Mouse (Mus musculus) heart, embryonic 15.5 days (tissue): ENCODE measurements at regions not wholly inside any gene's neighbourhood (a gene's known extent, or its start where the extent isn't known, plus 50 kb on each side); places are given as distances from the start of the nearest gene placed in this dataset.
A peak's percentile ranks its signal among the peaks of the same experiment; 100 is the strongest.

Experiments used
- ATAC-seq: fragments of 200-750 bp; cut with Nextera tagmentation; replicated peaks from 2 replicates; pipeline ENCODE4 v1.8.0; 2017; ENCODE audit warnings: low read depth, moderate TSS enrichment; ENCODE audit not compliant: insufficient number of reproducible peaks, insufficient read depth, low FRiP score
- H3K27ac ChIP-seq: fragments of 300-500 bp; sonication (generic); 2 replicates; pipeline ENCODE4 v1.5.1; 2015; ENCODE audit warnings: mild to moderate bottlenecking, inconsistent platforms
- H3K27me3 ChIP-seq: fragments of 300-500 bp; sonication (generic); 2 replicates; pipeline ENCODE4 v1.6.1; 2015; ENCODE audit warnings: inconsistent platforms
- H3K36me3 ChIP-seq: fragments of 300-500 bp; sonication (generic); 2 replicates; pipeline ENCODE4 v1.6.1; 2015; ENCODE audit warnings: mild to moderate bottlenecking, inconsistent platforms
- H3K4me1 ChIP-seq: fragments of 300-500 bp; sonication (generic); replicated peaks from 2 replicates; pipeline ENCODE4 v1.6.1; 2015; ENCODE audit warnings: inconsistent platforms
- H3K4me2 ChIP-seq: fragments of 300-500 bp; sonication (generic); 2 replicates; pipeline ENCODE4 v1.6.1; 2015; ENCODE audit warnings: inconsistent platforms, mild to moderate bottlenecking, moderate library complexity
- H3K4me3 ChIP-seq: fragments of 300-500 bp; sonication (generic); 2 replicates; pipeline ENCODE4 v1.5.1; 2015; ENCODE audit warnings: mild to moderate bottlenecking, inconsistent platforms
- H3K9ac ChIP-seq: fragments of 300-500 bp; sonication (generic); 2 replicates; pipeline ENCODE4 v1.6.1; 2015; ENCODE audit warnings: mild to moderate bottlenecking, inconsistent platforms
- H3K9me3 ChIP-seq: fragments of 300-500 bp; sonication (generic); replicated peaks from 2 replicates; pipeline ENCODE4 v1.6.1; 2016; ENCODE audit warnings: inconsistent platforms
- WGBS: fragments of 180-500 bp; shearing (Covaris S2); methylation state at CpG from one replicate; pipeline ENCODE4 v1.1.7; 2015; ENCODE audit warnings: mixed read lengths; 5-methylcytosine and 5-hydroxymethylcytosine counted together

DNA sequence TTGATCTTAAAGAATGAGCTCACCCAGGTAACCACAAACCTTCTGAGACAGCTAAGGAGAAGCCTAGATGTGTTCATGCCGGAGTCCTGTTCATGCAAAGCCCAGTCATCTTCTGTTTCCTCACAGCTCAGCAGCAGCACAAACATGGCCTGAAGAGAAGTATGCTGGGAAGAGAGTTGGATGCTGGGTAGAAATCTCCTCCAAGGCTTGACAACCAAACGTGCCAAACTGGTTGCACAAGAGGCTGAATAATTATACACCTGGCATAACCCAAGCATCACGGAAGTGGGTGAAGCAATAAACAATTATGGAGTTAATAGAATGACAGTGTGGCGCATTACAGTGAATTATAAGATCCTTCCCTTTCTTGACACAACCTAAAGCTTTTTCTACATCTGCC, 404.0 kb upstream of the Acvr2a start:
- Histone ChIP-seq H3K4me3 (no peak overlapping the region), H3K27ac (no peak overlapping the region), H3K4me1 (no peaks in the 10 kb centered on the region), H3K9me3 (no peaks in the 10 kb centered on the region), H3K9ac (no peak overlapping the region), H3K27me3 (no peaks in the 10 kb centered on the region), H3K4me2 (no peak overlapping the region), H3K36me3 (no peaks in the 10 kb centered on the region)
- 85% methylated on average over 4 of the region's 4 CpGs for WGBS
- ATAC-seq = no peak

- no peak for ATAC-seq
- no peak overlapping the region for H3K27ac ChIP-seq
- no peak overlapping the region for H3K4me3 ChIP-seq
- no peaks in the 10 kb centered on the region for H3K9me3 ChIP-seq
- H3K36me3 ChIP-seq = no peaks in the 10 kb centered on the region
- no peak overlapping the region for H3K4me2 ChIP-seq
- no peak overlapping the region for H3K9ac ChIP-seq
- no peaks in the 10 kb centered on the region for H3K4me1 ChIP-seq
- WGBS = 84% methylated on average over 1 of the region's 1 CpGs
- H3K27me3 ChIP-seq = no peaks in the 10 kb centered on the region
Observed at GRCm38 (mm10) chr2:48411392-48411791, 402.5 kb upstream of the Acvr2a start.

GRCm38 (mm10) chr2:48412683-48413440, 401.0 kb upstream of the Acvr2a start:
- no peak overlapping the region for H3K4me3 ChIP-seq
- H3K27me3 ChIP-seq = no peaks in the 10 kb centered on the region
- peaks cover 4% of the 10 kb centered on the region; the same call in 1 of the 2 replicates for H3K4me1 ChIP-seq
- H3K9me3 ChIP-seq = no peaks in the 10 kb centered on the region
- no peak overlapping the region for H3K4me2 ChIP-seq
- H3K36me3 ChIP-seq = no peaks in the 10 kb centered on the region
- ATAC-seq = no peak
- WGBS = 74% methylated on average over 4 of the region's 4 CpGs
- no peak overlapping the region for H3K9ac ChIP-seq
- H3K27ac ChIP-seq = no peak overlapping the region

DNA sequence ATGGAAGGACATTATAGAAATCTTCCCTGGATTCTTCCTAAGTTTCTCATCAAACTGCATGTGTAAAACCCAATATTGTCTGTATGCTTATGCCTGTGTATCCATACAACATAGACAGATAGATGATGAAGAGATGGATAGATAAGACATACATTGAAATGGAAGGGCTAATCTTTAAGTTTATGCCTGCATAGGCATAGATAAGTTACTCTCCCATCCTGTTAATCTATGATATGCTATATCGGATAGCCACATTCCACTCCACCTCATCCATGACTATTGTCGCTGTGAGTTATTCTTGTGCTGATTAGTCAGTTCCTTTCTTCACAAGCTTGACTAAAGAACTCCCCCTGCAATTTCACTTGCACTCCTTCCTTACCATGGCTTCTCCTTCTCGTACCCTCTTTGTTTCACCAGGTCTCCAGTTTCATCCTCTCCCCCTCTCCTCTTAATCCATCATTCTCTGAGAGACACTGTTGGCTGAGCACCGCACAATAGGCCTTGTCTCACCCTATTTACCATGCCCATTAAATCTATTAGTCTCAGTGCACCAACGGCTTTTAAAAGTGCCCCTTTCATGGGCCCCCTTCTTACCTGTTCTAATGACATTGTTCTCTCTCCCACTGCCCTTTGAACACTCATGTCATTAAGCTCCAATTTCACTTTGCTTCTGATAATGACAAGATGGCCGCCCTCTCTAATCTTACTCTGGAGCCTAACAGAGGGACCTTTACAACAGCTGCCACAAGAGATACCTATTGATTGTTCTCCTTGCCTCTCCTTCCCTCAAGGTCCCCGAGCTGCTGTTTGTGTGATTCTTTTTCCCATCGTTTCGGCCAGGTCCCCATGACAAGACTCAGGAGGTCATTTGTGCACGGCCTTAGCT, 399.1 kb upstream of the Acvr2a start:
- no peaks in the 10 kb centered on the region for H3K27me3 ChIP-seq
- ATAC-seq = no peak
- WGBS = 78% methylated on average over 10 of the region's 10 CpGs

GRCm38 (mm10) chr2:48416207-48416750, 397.6 kb upstream of the Acvr2a start:
- Histone ChIP-seq H3K27me3 (no peaks in the 10 kb centered on the region), H3K4me3 (no peak overlapping the region), H3K4me1 (peaks cover 4% of the 10 kb centered on the region; the same call in 1 of the 2 replicates), H3K27ac (peak overlapping the region; percentile 26; the same call in 1 of the 2 replicates), H3K36me3 (no peaks in the 10 kb centered on the region), H3K4me2 (no peak overlapping the region), H3K9ac (no peak overlapping the region), H3K9me3 (no peaks in the 10 kb centered on the region)
- WGBS = 82% methylated on average over 3 of the region's 3 CpGs
- no peak for ATAC-seq

More for the DNA sequence above, 399.1 kb upstream of the Acvr2a start:
- Histone ChIP-seq H3K9me3 (no peaks in the 10 kb centered on the region), H3K4me2 (no peak overlapping the region), H3K27ac (no peak overlapping the region), H3K36me3 (no peaks in the 10 kb centered on the region), H3K4me1 (peaks cover 4% of the 10 kb centered on the region; the same call in 1 of the 2 replicates), H3K4me3 (no peak overlapping the region), H3K9ac (no peak overlapping the region)

- peak overlapping the region; percentile 84 for H3K27ac ChIP-seq
- H3K4me2 ChIP-seq = peak overlapping the region; percentile 23; the same call in 1 of the 2 replicates
Observed at GRCm38 (mm10) chr2:48417000-48417596, 396.8 kb upstream of the Acvr2a start.

GRCm38 (mm10) chr2:48420791-48421190, 393.1 kb upstream of the Acvr2a start:
- no peak overlapping the region for H3K4me2 ChIP-seq
- 80% methylated on average over 3 of the region's 3 CpGs for WGBS
- ATAC-seq = no peak

More at GRCm38 (mm10) chr2:48417000-48417596, 396.8 kb upstream of the Acvr2a start:
- WGBS = 36% methylated on average over 4 of the region's 4 CpGs
- Histone ChIP-seq H3K4me3 (no peak overlapping the region), H3K9me3 (no peaks in the 10 kb centered on the region), H3K36me3 (no peaks in the 10 kb centered on the region), H3K9ac (no peak overlapping the region), H3K4me1 (peaks cover 4% of the 10 kb centered on the region; the same call in 1 of the 2 replicates), H3K27me3 (no peaks in the 10 kb centered on the region)
- peak; percentile 86 for ATAC-seq

GRCm38 (mm10) chr2:48423861-48424442, 390.0 kb upstream of the Acvr2a start:
- H3K4me1 ChIP-seq = peaks cover 16% of the 10 kb centered on the region
- ATAC-seq = no peak
- H3K36me3 ChIP-seq = no peaks in the 10 kb centered on the region
- H3K27me3 ChIP-seq = no peaks in the 10 kb centered on the region
- H3K4me3 ChIP-seq = no peak overlapping the region
- no peak overlapping the region for H3K9ac ChIP-seq
- no peak overlapping the region for H3K27ac ChIP-seq
- WGBS = 46% methylated on average over 9 of the region's 9 CpGs
- no peaks in the 10 kb centered on the region for H3K9me3 ChIP-seq
- H3K4me2 ChIP-seq = no peak overlapping the region

More at GRCm38 (mm10) chr2:48420791-48421190, 393.1 kb upstream of the Acvr2a start:
- no peaks in the 10 kb centered on the region for H3K9me3 ChIP-seq
- H3K4me3 ChIP-seq = no peak overlapping the region
- no peak overlapping the region for H3K9ac ChIP-seq
- no peak overlapping the region for H3K27ac ChIP-seq
- H3K36me3 ChIP-seq = no peaks in the 10 kb centered on the region
- no peaks in the 10 kb centered on the region for H3K27me3 ChIP-seq
- peaks cover 19% of the 10 kb centered on the region for H3K4me1 ChIP-seq

DNA sequence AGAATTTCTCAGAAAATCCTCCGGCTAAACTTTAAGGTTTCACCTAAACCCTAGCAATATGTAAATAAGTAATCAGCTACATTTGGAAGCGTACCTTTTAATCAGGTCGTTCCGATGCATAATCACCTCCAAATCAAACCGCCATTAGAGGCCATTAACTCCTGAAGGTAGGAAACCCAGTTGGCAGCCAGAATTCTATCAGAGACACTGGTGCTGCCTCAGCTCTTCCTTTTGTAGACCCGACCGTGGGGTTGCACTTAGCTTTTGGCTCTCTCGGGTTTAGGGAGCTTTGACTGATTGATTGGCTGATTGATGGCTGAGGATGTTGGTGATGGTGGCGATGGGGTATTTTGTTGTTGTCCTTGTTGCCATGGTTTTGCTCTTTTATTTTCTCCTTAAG, 389.3 kb upstream of the Acvr2a start:
- no peak for ATAC-seq
- 51% methylated on average over 9 of the region's 9 CpGs for WGBS
- H3K9ac ChIP-seq = no peak overlapping the region

GRCm38 (mm10) chr2:48425200-48426090, 388.5 kb upstream of the Acvr2a start:
- WGBS = 30% methylated on average over 12 of the region's 12 CpGs
- H3K27me3 ChIP-seq = no peaks in the 10 kb centered on the region
- no peak overlapping the region for H3K27ac ChIP-seq
- no peak overlapping the region for H3K9ac ChIP-seq
- no peak overlapping the region for H3K4me2 ChIP-seq
- peaks cover 16% of the 10 kb centered on the region for H3K4me1 ChIP-seq
- no peak for ATAC-seq
- no peak overlapping the region for H3K4me3 ChIP-seq
- no peaks in the 10 kb centered on the region for H3K36me3 ChIP-seq
- no peaks in the 10 kb centered on the region for H3K9me3 ChIP-seq

More for the DNA sequence above, 389.3 kb upstream of the Acvr2a start:
- Histone ChIP-seq H3K4me2 (no peak overlapping the region), H3K4me3 (no peak overlapping the region), H3K4me1 (peaks cover 16% of the 10 kb centered on the region), H3K36me3 (no peaks in the 10 kb centered on the region), H3K27me3 (no peaks in the 10 kb centered on the region), H3K27ac (no peak overlapping the region), H3K9me3 (no peaks in the 10 kb centered on the region)
